Mouse (Mus musculus): ENCODE measurements around the gene Eif3k. TPM values are rescaled to one million over a fixed set of nuclear protein-coding genes. Genes with fewer than 3 reads are reported as not detected.
A peak's percentile ranks its signal among the peaks of the same experiment; 100 is the strongest.
"Not testable (repeated sequence)": the region's sequence is repeated elsewhere in the genome, so short reads cannot be mapped to it uniquely, and the experiment has no call there.

Eif3k gene
- polyA plus RNA-seq, 1 experiment from 2014 or later, result 373 TPM

- no peaks in the 10 kb centered on the region for H3K27me3 ChIP-seq (replicated peaks)
- H3K4me3 ChIP-seq (replicated peaks), result no peak overlapping the region
- 63% methylated on average over 11 of the region's 11 CpGs for WGBS
- peaks cover 12% of the 10 kb centered on the region for H3K4me1 ChIP-seq
- no peaks in the 10 kb centered on the region for H3K9me3 ChIP-seq
- no peak overlapping the region for H3K9ac ChIP-seq
- H3K36me3 ChIP-seq, result peaks cover 5% of the 10 kb centered on the region; the same call in 1 of the 2 replicates
- peak overlapping the region; percentile 87 for H3K4me2 ChIP-seq
- no peak for ATAC-seq (ENCODE audit: insufficient read depth, low FRiP score, low read depth)
- no peak overlapping the region for H3K27ac ChIP-seq
Measured at GRCm38 (mm10) chr7:28983141-28983564, 1.5 kb upstream of the Eif3k start.

DNA sequence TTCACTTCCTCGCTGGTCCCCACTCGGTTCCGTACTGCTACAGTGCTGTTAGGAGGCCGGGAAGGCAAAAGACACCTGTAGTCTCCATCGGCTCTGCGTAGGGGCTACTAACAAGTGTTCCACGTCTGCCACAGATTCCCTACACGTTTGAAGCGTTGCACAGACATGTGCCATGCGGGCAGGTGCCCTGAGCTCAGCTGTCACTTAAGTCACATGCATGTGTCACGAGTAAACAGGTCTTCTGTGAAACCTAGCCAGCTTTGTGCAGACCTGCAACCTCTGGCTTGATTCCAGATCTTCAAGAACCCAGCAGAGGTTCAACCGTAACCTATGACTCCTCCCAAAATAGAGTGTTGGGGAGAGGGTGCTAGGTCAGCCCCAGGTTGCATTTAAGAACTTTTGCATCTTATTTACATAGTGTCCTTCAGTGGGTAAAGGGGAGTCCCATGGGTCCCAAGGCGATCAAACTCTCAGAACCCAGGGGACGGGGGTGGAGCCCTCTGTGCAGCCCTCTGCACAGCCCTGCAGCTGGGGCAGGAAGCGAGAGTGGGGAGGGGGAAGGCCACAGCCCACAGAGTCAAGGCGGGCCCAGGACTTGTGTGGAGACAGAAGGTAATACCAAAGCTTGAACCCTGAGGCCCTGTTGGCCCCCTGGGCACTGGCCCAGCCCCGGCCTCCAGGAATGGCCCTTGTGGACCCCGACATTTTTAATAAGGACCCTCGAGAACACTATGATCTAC lies 780 bp upstream of the Eif3k start:
- peaks cover 12% of the 10 kb centered on the region; the same call in 1 of the 2 replicates for H3K36me3 ChIP-seq
- H3K9ac ChIP-seq, result peak overlapping the region; percentile 61
- H3K4me2 ChIP-seq, result peak overlapping the region; percentile 87
- H3K4me1 ChIP-seq, result peaks cover 12% of the 10 kb centered on the region
- no peaks in the 10 kb centered on the region for H3K9me3 ChIP-seq
- H3K27me3 ChIP-seq (replicated peaks), result no peaks in the 10 kb centered on the region
- peak; percentile 31 for ATAC-seq (ENCODE audit: insufficient read depth, low FRiP score, low read depth)
- peak overlapping the region; percentile 92 for H3K27ac ChIP-seq
- H3K4me3 ChIP-seq (replicated peaks), result peak overlapping the region; percentile 68
- WGBS, result 11% methylated on average over 19 of the region's 19 CpGs

DNA sequence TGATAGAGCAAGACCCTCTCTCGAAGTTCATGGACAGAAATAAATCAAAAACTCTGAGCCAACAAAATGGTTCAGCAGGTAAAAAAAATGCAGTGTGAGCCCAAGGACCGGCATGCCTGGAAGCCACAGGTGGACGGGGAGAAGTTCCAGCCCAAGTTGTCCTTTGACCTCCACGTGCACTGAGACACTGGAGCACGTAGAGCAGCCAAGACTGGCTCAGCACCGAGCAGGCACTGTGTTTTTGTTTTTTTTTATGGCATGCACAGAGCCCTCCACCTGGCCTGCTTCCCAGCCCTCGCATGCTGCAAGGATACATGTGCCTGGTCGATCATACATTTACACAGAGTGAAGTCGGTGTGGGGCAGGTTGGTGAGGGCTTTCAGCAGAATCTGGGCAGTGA lies 4.1 kb downstream of the Eif3k start:
- Histone ChIP-seq H3K9ac (no peak overlapping the region), H3K9me3 (no peaks in the 10 kb centered on the region), H3K4me3 (replicated peaks) (no peak overlapping the region), H3K27ac (no peak overlapping the region), H3K36me3 (peaks cover 48% of the 10 kb centered on the region), H3K27me3 (replicated peaks) (no peaks in the 10 kb centered on the region), H3K4me1 (peaks cover 9% of the 10 kb centered on the region), H3K4me2 (no peak overlapping the region)
- WGBS, result 87% methylated on average over 9 of the region's 9 CpGs
- ATAC-seq (ENCODE audit: insufficient read depth, low FRiP score, low read depth), result no peak

DNA sequence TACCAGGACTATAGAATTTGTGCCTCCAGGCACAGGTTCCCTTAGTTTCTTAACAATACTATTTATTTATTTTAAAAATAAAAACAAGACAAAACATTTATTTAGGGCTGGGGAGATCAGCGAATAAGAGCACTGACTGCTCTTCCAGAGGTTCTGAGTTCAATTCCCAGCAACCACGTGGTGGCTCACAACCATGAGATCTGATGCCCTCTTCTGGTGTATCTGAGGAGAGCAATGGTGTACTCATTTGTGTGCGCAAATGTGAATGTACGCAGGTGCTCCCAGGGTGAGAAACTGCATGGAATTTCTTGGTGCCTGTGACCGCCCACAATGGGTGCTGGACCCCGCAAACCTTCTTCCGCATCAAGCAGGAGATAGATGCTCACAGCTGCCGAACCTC lies 8.6 kb downstream of the Eif3k start:
- Histone ChIP-seq H3K27me3 (replicated peaks) (no peaks in the 10 kb centered on the region), H3K36me3 (peaks cover 46% of the 10 kb centered on the region), H3K9me3 (no peaks in the 10 kb centered on the region), H3K4me3 (replicated peaks) (no peak overlapping the region), H3K4me1 (peaks cover 8% of the 10 kb centered on the region; the same call in 1 of the 2 replicates), H3K9ac (no peak overlapping the region), H3K4me2 (no peak overlapping the region), H3K27ac (peak overlapping the region; percentile 78; the same call in 1 of the 2 replicates)
- ATAC-seq (ENCODE audit: insufficient read depth, low FRiP score, low read depth), result no peak
- WGBS, result 82% methylated on average over 8 of the region's 8 CpGs

DNA sequence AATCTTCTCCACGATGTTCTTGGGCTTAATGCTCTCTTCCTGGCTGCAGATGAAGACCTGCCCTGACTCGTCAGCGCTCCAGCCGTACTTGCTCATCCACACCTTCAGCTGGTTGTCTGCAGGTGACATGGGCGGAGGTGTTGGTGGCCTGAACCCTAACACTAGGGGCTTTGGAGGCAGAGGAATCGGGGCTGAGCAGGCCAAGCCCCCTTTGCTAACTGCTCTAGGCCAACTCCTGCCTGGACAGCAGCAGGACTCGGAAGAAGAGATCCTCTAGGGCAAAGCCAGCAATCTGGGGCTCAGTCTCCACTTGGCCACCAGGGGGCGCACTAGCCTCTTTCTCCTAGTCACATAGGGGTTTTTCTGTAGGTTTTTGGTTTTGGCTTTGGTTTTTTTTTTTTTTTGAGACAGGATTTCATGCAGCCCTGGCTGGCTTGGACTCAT lies 9.1 kb downstream of the Eif3k start:
- Histone ChIP-seq H3K9ac (no peak overlapping the region), H3K27me3 (replicated peaks) (no peaks in the 10 kb centered on the region), H3K4me1 (peaks cover 8% of the 10 kb centered on the region; the same call in 1 of the 2 replicates), H3K9me3 (no peaks in the 10 kb centered on the region), H3K36me3 (peaks cover 42% of the 10 kb centered on the region), H3K27ac (peak overlapping the region; percentile 78), H3K4me2 (no peak overlapping the region), H3K4me3 (replicated peaks) (no peak overlapping the region)
- 66% methylated on average over 8 of the region's 8 CpGs for WGBS
- ATAC-seq (ENCODE audit: insufficient read depth, low FRiP score, low read depth), result no peak

GRCm38 (mm10) chr7:28971770-28972269 lies 9.8 kb downstream of the Eif3k start:
- Histone ChIP-seq H3K27me3 (replicated peaks) (no peaks in the 10 kb centered on the region), H3K4me3 (replicated peaks) (no peak overlapping the region), H3K36me3 (peaks cover 34% of the 10 kb centered on the region), H3K4me1 (peaks cover 11% of the 10 kb centered on the region; the same call in 1 of the 2 replicates), H3K4me2 (no peak overlapping the region), H3K9me3 (no peaks in the 10 kb centered on the region), H3K27ac (peak overlapping the region; percentile 78), H3K9ac (no peak overlapping the region)
- 49% methylated on average over 6 of the region's 6 CpGs for WGBS
- 0 out of 2 replicates have a peak, but pooled peaks have one; percentile 18 for ATAC-seq (ENCODE audit: insufficient read depth, low FRiP score, low read depth)

- Histone ChIP-seq H3K27ac (peak overlapping the region; percentile 78), H3K9me3 (no peaks in the 10 kb centered on the region), H3K4me3 (replicated peaks) (no peak overlapping the region), H3K4me1 (peaks cover 16% of the 10 kb centered on the region), H3K36me3 (peaks cover 26% of the 10 kb centered on the region), H3K27me3 (replicated peaks) (no peaks in the 10 kb centered on the region), H3K4me2 (no peak overlapping the region), H3K9ac (no peak overlapping the region)
- 80% methylated on average over 7 of the region's 7 CpGs for WGBS
- ATAC-seq (ENCODE audit: insufficient read depth, low FRiP score, low read depth), result peak; percentile 53; the same call in 1 of the 2 replicates
Measured at GRCm38 (mm10) chr7:28971029-28971428, 10.6 kb downstream of the Eif3k start.

DNA sequence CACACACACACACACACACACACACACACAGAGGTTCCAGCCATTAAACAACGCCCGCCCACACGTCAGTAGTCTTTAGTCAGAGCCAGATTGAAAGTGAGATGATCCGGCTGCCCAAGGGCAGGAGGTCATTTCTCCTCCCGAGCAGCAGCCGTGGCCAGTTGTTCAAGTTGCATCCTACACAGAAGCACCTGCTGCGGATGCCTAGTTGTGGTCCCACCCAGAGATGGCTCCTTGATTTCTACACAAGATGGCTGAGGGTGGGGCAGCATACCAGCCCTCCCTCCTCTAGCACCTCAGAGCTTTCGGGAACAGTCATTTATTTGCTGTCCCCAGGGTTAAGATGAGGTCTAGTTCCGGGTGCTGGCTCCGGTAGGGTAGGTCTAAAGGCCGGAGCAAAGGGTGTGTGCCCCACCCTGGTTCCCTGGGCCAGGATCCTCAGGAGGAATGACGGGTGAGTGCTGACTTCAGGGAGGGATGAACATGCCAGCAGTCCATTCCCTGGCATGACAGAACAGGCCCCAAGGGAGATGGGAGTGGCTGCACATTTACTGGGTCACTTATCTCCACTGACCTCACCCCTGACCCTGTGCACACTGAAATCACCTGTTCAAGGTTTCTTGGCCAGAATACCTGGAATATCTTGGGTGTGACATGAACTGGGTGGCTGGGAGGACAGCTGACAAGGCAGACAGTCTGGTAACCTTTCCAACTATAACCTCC lies 11.8 kb downstream of the Eif3k start:
- Histone ChIP-seq H3K27me3 (replicated peaks) (no peaks in the 10 kb centered on the region), H3K4me1 (peaks cover 16% of the 10 kb centered on the region), H3K27ac (peak overlapping the region; percentile 78), H3K9me3 (no peaks in the 10 kb centered on the region), H3K4me2 (no peak overlapping the region), H3K36me3 (peaks cover 20% of the 10 kb centered on the region), H3K9ac (no peak overlapping the region), H3K4me3 (replicated peaks) (no peak overlapping the region)
- peak; percentile 38; the same call in 1 of the 2 replicates for ATAC-seq (ENCODE audit: insufficient read depth, low FRiP score, low read depth)
- 41% methylated on average over 12 of the region's 12 CpGs for WGBS

DNA sequence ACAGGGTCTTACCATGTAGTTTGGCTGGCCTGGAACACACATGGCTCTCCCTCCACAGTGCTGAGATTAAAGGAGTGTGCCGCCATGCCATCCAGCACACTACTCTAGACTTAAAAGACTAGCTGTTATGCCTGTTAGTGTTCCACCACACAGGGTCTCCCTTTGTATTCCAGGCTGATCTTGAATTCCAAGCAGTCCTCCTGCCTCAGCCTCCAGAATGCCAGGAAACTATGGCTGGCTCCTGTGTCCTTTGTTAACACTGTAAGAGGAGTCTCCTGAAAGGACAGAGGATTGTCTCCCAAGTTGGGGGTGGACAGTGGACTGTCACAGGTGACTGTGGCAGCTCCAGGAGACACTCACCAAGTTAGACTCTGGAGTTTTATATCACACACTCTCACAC lies 12.4 kb downstream of the Eif3k start:
- H3K4me2 ChIP-seq, result no peak overlapping the region
- H3K9ac ChIP-seq, result no peak overlapping the region
- H3K4me1 ChIP-seq, result peaks cover 16% of the 10 kb centered on the region
- no peak overlapping the region for H3K4me3 ChIP-seq (replicated peaks)
- H3K9me3 ChIP-seq, result no peaks in the 10 kb centered on the region
- WGBS, result 100% methylated on average over 1 of the region's 1 CpGs
- H3K27me3 ChIP-seq (replicated peaks), result no peaks in the 10 kb centered on the region
- ATAC-seq (ENCODE audit: insufficient read depth, low FRiP score, low read depth), result no peak
- peak overlapping the region; percentile 78 for H3K27ac ChIP-seq
- peaks cover 15% of the 10 kb centered on the region for H3K36me3 ChIP-seq

- WGBS, result 91% methylated on average over 8 of the region's 8 CpGs
- H3K27ac ChIP-seq; H3K4me2 ChIP-seq; H3K9ac ChIP-seq; H3K36me3 ChIP-seq; H3K27me3 ChIP-seq (replicated peaks); H3K4me3 ChIP-seq (replicated peaks); ATAC-seq (ENCODE audit: insufficient read depth, low FRiP score, low read depth); H3K9me3 ChIP-seq: not testable (repeated sequence)
- H3K4me1 ChIP-seq, result peaks cover 20% of the 10 kb centered on the region
Measured at GRCm38 (mm10) chr7:28968120-28968519, 13.5 kb downstream of the Eif3k start.

- H3K27me3 ChIP-seq (replicated peaks), result no peaks in the 10 kb centered on the region
- H3K4me3 ChIP-seq (replicated peaks), result no peak overlapping the region
- 0 out of 2 replicates have a peak, but pooled peaks cover 5% of the 10 kb centered on the region for H3K36me3 ChIP-seq
- H3K9me3 ChIP-seq, result no peaks in the 10 kb centered on the region
- WGBS, result 58% methylated on average over 4 of the region's 4 CpGs
- H3K4me1 ChIP-seq, result peaks cover 20% of the 10 kb centered on the region
- ATAC-seq (ENCODE audit: insufficient read depth, low FRiP score, low read depth), result no peak
- H3K4me2 ChIP-seq, result no peak overlapping the region
- 0 out of 2 replicates have a peak overlapping the region, but pooled peaks have one; percentile 28 for H3K27ac ChIP-seq
- no peak overlapping the region for H3K9ac ChIP-seq
Measured at GRCm38 (mm10) chr7:28966751-28967505, 14.7 kb downstream of the Eif3k start.
